Mouse (Mus musculus): ENCODE results near the gene Med13l. TPM values are rescaled to one million over a fixed set of nuclear protein-coding genes. Genes with fewer than 3 reads are reported as not detected.

Med13l gene
- polyA plus RNA-seq, 1 experiment from 2014 or later: 15.3 TPM

GRCm38 (mm10) chr5:118655428-118655827 is 94.9 kb downstream of the Med13l start:
- 48% methylated on average over 7 of the region's 7 CpGs for WGBS
- Histone ChIP-seq H3K4me1 (replicated peaks) (peaks cover 44% of the 10 kb centered on the region), H3K9ac (no peak overlapping the region; the same call in 1 of the 2 replicates), H3K4me2 (no peak overlapping the region), H3K36me3 (no peaks in the 10 kb centered on the region), H3K27me3 (no peaks in the 10 kb centered on the region), H3K9me3 (no peaks in the 10 kb centered on the region), H3K4me3 (no peak overlapping the region), H3K27ac (peak overlapping the region; percentile 69)
- 0 out of 2 replicates have a peak, but pooled peaks have one; percentile 55 for ATAC-seq (ENCODE audit: low FRiP score)

GRCm38 (mm10) chr5:118655966-118656365 is 95.5 kb downstream of the Med13l start:
- Histone ChIP-seq H3K9ac (no peak overlapping the region), H3K27ac (0 out of 2 replicates have a peak overlapping the region, but pooled peaks have one; percentile 69), H3K4me3 (no peak overlapping the region), H3K27me3 (no peaks in the 10 kb centered on the region), H3K36me3 (no peaks in the 10 kb centered on the region), H3K4me1 (replicated peaks) (peaks cover 38% of the 10 kb centered on the region), H3K4me2 (no peak overlapping the region), H3K9me3 (no peaks in the 10 kb centered on the region)
- WGBS: 91% methylated on average over 6 of the region's 6 CpGs
- ATAC-seq (ENCODE audit: low FRiP score): no peak

GRCm38 (mm10) chr5:118658256-118658837 is 97.9 kb downstream of the Med13l start:
- Histone ChIP-seq H3K27ac (no peak overlapping the region), H3K9ac (no peak overlapping the region), H3K36me3 (no peaks in the 10 kb centered on the region), H3K4me1 (replicated peaks) (peaks cover 35% of the 10 kb centered on the region), H3K4me3 (no peak overlapping the region), H3K4me2 (no peak overlapping the region), H3K9me3 (no peaks in the 10 kb centered on the region), H3K27me3 (no peaks in the 10 kb centered on the region)
- ATAC-seq (ENCODE audit: low FRiP score): no peak
- WGBS: 92% methylated on average over 7 of the region's 7 CpGs

- H3K4me1 ChIP-seq (replicated peaks): peaks cover 36% of the 10 kb centered on the region
- WGBS: 83% methylated on average over 2 of the region's 2 CpGs
- no peak overlapping the region for H3K4me3 ChIP-seq
- H3K27ac ChIP-seq: no peak overlapping the region
- H3K36me3 ChIP-seq: no peaks in the 10 kb centered on the region
- no peaks in the 10 kb centered on the region for H3K9me3 ChIP-seq
- no peaks in the 10 kb centered on the region for H3K27me3 ChIP-seq
- H3K9ac ChIP-seq: no peak overlapping the region
- no peak overlapping the region for H3K4me2 ChIP-seq
- no peak for ATAC-seq (ENCODE audit: low FRiP score)
Measured at GRCm38 (mm10) chr5:118659713-118660112, 99.2 kb downstream of the Med13l start.

- H3K4me2 ChIP-seq: no peak overlapping the region
- ATAC-seq (ENCODE audit: low FRiP score): no peak
- no peaks in the 10 kb centered on the region for H3K27me3 ChIP-seq
- H3K27ac ChIP-seq: no peak overlapping the region
- no peak overlapping the region for H3K4me3 ChIP-seq
- H3K9ac ChIP-seq: no peak overlapping the region
- H3K9me3 ChIP-seq: no peaks in the 10 kb centered on the region
- H3K36me3 ChIP-seq: no peaks in the 10 kb centered on the region
- 69% methylated on average over 5 of the region's 5 CpGs for WGBS
- H3K4me1 ChIP-seq (replicated peaks): peaks cover 40% of the 10 kb centered on the region
Measured at GRCm38 (mm10) chr5:118661751-118662150, 101.3 kb downstream of the Med13l start.

GRCm38 (mm10) chr5:118663999-118664398 is 103.5 kb downstream of the Med13l start:
- no peak for ATAC-seq (ENCODE audit: low FRiP score)
- no peaks in the 10 kb centered on the region for H3K27me3 ChIP-seq
- 85% methylated on average over 6 of the region's 6 CpGs for WGBS

GRCm38 (mm10) chr5:118665023-118665422 is 104.5 kb downstream of the Med13l start:
- Histone ChIP-seq H3K4me3 (no peak overlapping the region), H3K27ac (no peak overlapping the region), H3K9me3 (no peaks in the 10 kb centered on the region), H3K27me3 (no peaks in the 10 kb centered on the region), H3K9ac (no peak overlapping the region), H3K36me3 (no peaks in the 10 kb centered on the region), H3K4me1 (replicated peaks) (peaks cover 52% of the 10 kb centered on the region), H3K4me2 (no peak overlapping the region)
- ATAC-seq (ENCODE audit: low FRiP score): no peak
- WGBS: 89% methylated on average over 8 of the region's 8 CpGs

More at GRCm38 (mm10) chr5:118663999-118664398, 103.5 kb downstream of the Med13l start:
- Histone ChIP-seq H3K9me3 (no peaks in the 10 kb centered on the region), H3K9ac (no peak overlapping the region), H3K4me3 (no peak overlapping the region), H3K27ac (no peak overlapping the region), H3K36me3 (no peaks in the 10 kb centered on the region), H3K4me2 (no peak overlapping the region), H3K4me1 (replicated peaks) (peaks cover 53% of the 10 kb centered on the region)

GRCm38 (mm10) chr5:118666437-118667207 is 106.1 kb downstream of the Med13l start:
- WGBS: 14% methylated on average over 24 of the region's 25 CpGs
- Histone ChIP-seq H3K4me3 (peak overlapping the region; percentile 19), H3K36me3 (no peaks in the 10 kb centered on the region), H3K4me1 (replicated peaks) (peaks cover 65% of the 10 kb centered on the region), H3K9ac (peak overlapping the region; percentile 63), H3K9me3 (no peaks in the 10 kb centered on the region), H3K4me2 (peak overlapping the region; percentile 56), H3K27ac (peak overlapping the region; percentile 88), H3K27me3 (no peaks in the 10 kb centered on the region)
- peak; percentile 84 for ATAC-seq (ENCODE audit: low FRiP score)

GRCm38 (mm10) chr5:118667863-118668262 is 107.4 kb downstream of the Med13l start:
- H3K27me3 ChIP-seq: no peaks in the 10 kb centered on the region
- H3K27ac ChIP-seq: no peak overlapping the region
- WGBS: 18% methylated on average over 7 of the region's 7 CpGs
- no peak overlapping the region for H3K4me2 ChIP-seq
- no peaks in the 10 kb centered on the region for H3K36me3 ChIP-seq
- no peaks in the 10 kb centered on the region for H3K9me3 ChIP-seq
- H3K9ac ChIP-seq: no peak overlapping the region
- H3K4me3 ChIP-seq: no peak overlapping the region
- ATAC-seq (ENCODE audit: low FRiP score): no peak
- peaks cover 77% of the 10 kb centered on the region for H3K4me1 ChIP-seq (replicated peaks)

GRCm38 (mm10) chr5:118668931-118669330 is 108.5 kb downstream of the Med13l start:
- H3K4me1 ChIP-seq (replicated peaks): peaks cover 81% of the 10 kb centered on the region
- no peak overlapping the region for H3K4me3 ChIP-seq
- no peak overlapping the region for H3K27ac ChIP-seq
- no peaks in the 10 kb centered on the region for H3K9me3 ChIP-seq
- no peaks in the 10 kb centered on the region for H3K27me3 ChIP-seq
- H3K4me2 ChIP-seq: peak overlapping the region; percentile 0; the same call in 1 of the 2 replicates
- 13% methylated on average over 2 of the region's 2 CpGs for WGBS
- no peak for ATAC-seq (ENCODE audit: low FRiP score)
- H3K36me3 ChIP-seq: no peaks in the 10 kb centered on the region
- H3K9ac ChIP-seq: no peak overlapping the region

- 0 out of 2 replicates have a peak overlapping the region, but pooled peaks have one; percentile 9 for H3K27ac ChIP-seq
- no peak overlapping the region for H3K4me3 ChIP-seq
- no peak for ATAC-seq (ENCODE audit: low FRiP score)
- no peaks in the 10 kb centered on the region for H3K36me3 ChIP-seq
- H3K27me3 ChIP-seq: no peaks in the 10 kb centered on the region
- H3K9ac ChIP-seq: no peak overlapping the region
- H3K4me2 ChIP-seq: no peak overlapping the region
- no peaks in the 10 kb centered on the region for H3K9me3 ChIP-seq
- H3K4me1 ChIP-seq (replicated peaks): peaks cover 84% of the 10 kb centered on the region
Measured at GRCm38 (mm10) chr5:118672111-118672510, 111.6 kb downstream of the Med13l start.

- no peak for ATAC-seq (ENCODE audit: low FRiP score)
- Histone ChIP-seq H3K9ac (no peak overlapping the region), H3K9me3 (no peaks in the 10 kb centered on the region), H3K4me3 (no peak overlapping the region), H3K4me2 (no peak overlapping the region), H3K4me1 (replicated peaks) (peaks cover 82% of the 10 kb centered on the region), H3K27me3 (no peaks in the 10 kb centered on the region), H3K36me3 (no peaks in the 10 kb centered on the region), H3K27ac (peak overlapping the region; percentile 69)
- 26% methylated on average over 5 of the region's 5 CpGs for WGBS
Measured at GRCm38 (mm10) chr5:118673859-118674258, 113.4 kb downstream of the Med13l start.

All from hindbrain, embryonic 13.5 days (tissue).